Mouse (Mus musculus) heart, postnatal 0 days (tissue): ENCODE measurements around the gene Itga11. TPM values are rescaled to one million over a fixed set of nuclear protein-coding genes. Genes with fewer than 3 reads are reported as not detected.
"Not testable (repeated sequence)": the region's sequence is repeated elsewhere in the genome, so short reads cannot be mapped to it uniquely, and the experiment has no call there.

Source experiments
- ATAC-seq: fragments of 200-750 bp; cut with Nextera tagmentation; 2 replicates; pipeline ENCODE4 v1.8.0; 2017; ENCODE audit warnings: low read depth, moderate number of reproducible peaks, moderate library complexity; ENCODE audit not compliant: insufficient read depth
- DNase-seq: peaks from one replicate; pipeline ENCODE4 v3.0.0-alpha.2; 2016; ENCODE audit warnings: low spot score
- H3K27ac ChIP-seq: fragments of 300-500 bp; sonication (generic); 2 replicates; pipeline ENCODE4 v1.5.1; 2014; ENCODE audit warnings: low read depth, mild to moderate bottlenecking
- H3K27me3 ChIP-seq: fragments of 300-500 bp; sonication (generic); 2 replicates; pipeline ENCODE4 v1.6.1; 2014; ENCODE audit warnings: low read length, mixed read lengths; ENCODE audit not compliant: control insufficient read depth, insufficient read depth
- H3K36me3 ChIP-seq: fragments of 300-500 bp; sonication (generic); replicated peaks from 2 replicates; pipeline ENCODE4 v1.6.1; 2014; ENCODE audit warnings: low read length, mixed read lengths; ENCODE audit not compliant: control insufficient read depth, insufficient read depth
- H3K4me1 ChIP-seq: fragments of 300-500 bp; sonication (generic); 2 replicates; pipeline ENCODE4 v1.6.1; 2014; ENCODE audit warnings: antibody characterized with exemption; ENCODE audit not compliant: control insufficient read depth, insufficient read depth
- H3K4me2 ChIP-seq: fragments of 300-500 bp; sonication (generic); 2 replicates; pipeline ENCODE4 v1.6.1; 2014; ENCODE audit warnings: low read depth, mild to moderate bottlenecking, low read length, moderate library complexity
- H3K4me3 ChIP-seq: fragments of 300-500 bp; sonication (generic); 2 replicates; pipeline ENCODE4 v1.5.1; 2014; ENCODE audit warnings: low read depth, low read length
- H3K9ac ChIP-seq: fragments of 300-500 bp; sonication (generic); replicated peaks from 2 replicates; pipeline ENCODE4 v1.6.1; 2014; ENCODE audit warnings: low read depth, low read length, mixed read lengths
- H3K9me3 ChIP-seq: fragments of 300-500 bp; sonication (generic); replicated peaks from 2 replicates; pipeline ENCODE4 v1.6.1; 2016; ENCODE audit warnings: low read length; ENCODE audit not compliant: control insufficient read depth
- CTCF ChIP-seq: IDR thresholded peaks from 2 replicates; pipeline ENCODE4 v1.5.1; 2016; ENCODE audit warnings: antibody characterized with exemption, control low read depth, low read depth
- EP300 ChIP-seq: IDR thresholded peaks from 2 replicates; pipeline ENCODE4 v1.6.1; 2016; ENCODE audit warnings: antibody characterized with exemption, low read depth
- WGBS: fragments of 180-500 bp; shearing (Covaris S2); extraction: QIAGEN DNeasy Blood & Tissue Kit; methylation state at CpG from one replicate; pipeline ENCODE4 v1.1.7; 2014; 5-methylcytosine and 5-hydroxymethylcytosine counted together
- polyA plus RNA-seq: library from polyadenylated mRNA; unstranded; fragments of >200 nt; fragmentation: Nextera tagmentation; extraction: Ambion mirVana; gene quantifications from 2 replicates; pipeline ENCODE4 v1.2.1, GENCODE M21; 2015
- total RNA-seq: library from RNA; depleted of rRNA; stranded (reverse); fragments of >200 nt; gene quantifications from 2 replicates; pipeline ENCODE4 v1.2.3, GENCODE M21; 2014; ENCODE audit warnings: low replicate concordance

Gene Itga11
- total and polyA plus RNA-seq, 2 experiments from 2014 or later: 0.07 to 0.65 TPM

GRCm38 (mm10) chr9:62816323-62817098, 138.9 kb downstream of the Itga11 start:
- peak overlapping the region; percentile 34; the same call in 1 of the 2 replicates for H3K4me2 ChIP-seq
- H3K4me3 ChIP-seq: no peak overlapping the region
- WGBS: 53% methylated on average over 9 of the region's 9 CpGs
- ATAC-seq (no peak), DNase-seq (no peak)
- H3K9ac ChIP-seq: no peak overlapping the region
- peak overlapping the region; percentile 69 for H3K27ac ChIP-seq
- no peaks in the 10 kb centered on the region for H3K9me3 ChIP-seq
- H3K27me3 ChIP-seq: no peaks in the 10 kb centered on the region
- peaks cover 26% of the 10 kb centered on the region for H3K4me1 ChIP-seq
- H3K36me3 ChIP-seq: no peaks in the 10 kb centered on the region
- TF ChIP-seq CTCF: no peak
- no peak for TF ChIP-seq EP300

- H3K27ac ChIP-seq: peak overlapping the region; percentile 69
- ATAC-seq (peak; percentile 54), DNase-seq (peak; percentile 71)
- no peak overlapping the region for H3K9ac ChIP-seq
- 26% methylated on average over 12 of the region's 12 CpGs for WGBS
- TF ChIP-seq EP300: no peak
- no peak for TF ChIP-seq CTCF
- H3K4me1 ChIP-seq: peaks cover 24% of the 10 kb centered on the region
- H3K4me2 ChIP-seq: peak overlapping the region; percentile 34; the same call in 1 of the 2 replicates
- no peak overlapping the region for H3K4me3 ChIP-seq
- no peaks in the 10 kb centered on the region for H3K36me3 ChIP-seq
- H3K27me3 ChIP-seq: no peaks in the 10 kb centered on the region
- H3K9me3 ChIP-seq: no peaks in the 10 kb centered on the region
Measured at GRCm38 (mm10) chr9:62817099-62817571, 139.5 kb downstream of the Itga11 start.

- 64% methylated on average over 4 of the region's 4 CpGs for WGBS
- Histone ChIP-seq H3K36me3 (no peaks in the 10 kb centered on the region), H3K9ac (no peak overlapping the region), H3K4me2 (no peak overlapping the region), H3K4me1 (peaks cover 18% of the 10 kb centered on the region), H3K27ac (peak overlapping the region; percentile 69), H3K4me3 (no peak overlapping the region), H3K27me3 (no peaks in the 10 kb centered on the region), H3K9me3 (no peaks in the 10 kb centered on the region)
- TF ChIP-seq EP300 (no peak), CTCF (no peak)
- DNase-seq (no peak), ATAC-seq (no peak)
Measured at GRCm38 (mm10) chr9:62817828-62818614, 140.4 kb downstream of the Itga11 start.

- no peak for ATAC-seq
- Histone ChIP-seq H3K4me2 (no peak overlapping the region), H3K36me3 (no peaks in the 10 kb centered on the region), H3K4me1 (peaks cover 18% of the 10 kb centered on the region), H3K9ac (no peak overlapping the region), H3K4me3 (no peak overlapping the region), H3K27ac (no peak overlapping the region), H3K27me3 (no peaks in the 10 kb centered on the region), H3K9me3 (no peaks in the 10 kb centered on the region)
- TF ChIP-seq CTCF (no peak), EP300 (no peak)
- DNase-seq: no peak
- WGBS: 46% methylated on average over 3 of the region's 3 CpGs
Measured at GRCm38 (mm10) chr9:62819494-62819893, 141.9 kb downstream of the Itga11 start.

GRCm38 (mm10) chr9:62819910-62820309, 142.3 kb downstream of the Itga11 start:
- H3K36me3 ChIP-seq, H3K9ac ChIP-seq, H3K27me3 ChIP-seq, H3K4me2 ChIP-seq, ATAC-seq, DNase-seq, H3K27ac ChIP-seq, H3K4me3 ChIP-seq, H3K9me3 ChIP-seq: not testable (repeated sequence)
- H3K4me1 ChIP-seq: peaks cover 18% of the 10 kb centered on the region
- WGBS: 88% methylated on average over 6 of the region's 6 CpGs
